Mouse (Mus musculus): ENCODE results near the gene Rnf151.
"Not testable (repeated sequence)": the region's sequence is repeated elsewhere in the genome, so short reads cannot be mapped to it uniquely, and the experiment has no call there.

Rnf151 gene

DNA sequence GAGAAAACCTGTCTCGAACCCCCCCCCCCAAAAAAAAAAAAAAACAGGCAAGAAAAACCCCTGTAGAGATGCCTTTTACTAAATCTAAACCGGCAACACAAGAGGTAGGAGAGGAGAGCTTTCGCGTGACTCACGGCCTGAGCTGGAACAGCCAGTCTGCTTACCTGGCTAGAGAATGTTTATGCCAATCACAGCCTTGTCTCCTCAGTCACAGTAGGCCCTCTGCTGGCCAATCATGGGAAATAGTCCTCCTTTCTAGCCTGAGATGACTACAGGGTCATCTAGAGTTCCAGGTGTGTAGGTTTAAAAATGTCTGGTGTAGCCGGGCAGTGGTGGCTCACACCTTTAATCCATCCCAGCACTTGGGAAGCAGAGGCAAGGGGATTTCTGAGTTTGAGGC, 50.4 kb downstream of the Rnf151 start:
- peak; percentile 84 for DNase-seq (ENCODE audit: low read depth)

GRCm38 (mm10) chr17:24667011-24667410, 50.9 kb downstream of the Rnf151 start:
- not testable (repeated sequence) for DNase-seq (ENCODE audit: low read depth)
